Mouse (Mus musculus): ENCODE results near the gene Dact3. TPM values are rescaled to one million over a fixed set of nuclear protein-coding genes. Genes with fewer than 3 reads are reported as not detected.
A peak's percentile ranks its signal among the peaks of the same experiment; 100 is the strongest.

Dact3 gene
- polyA plus RNA-seq, 1 experiment from 2014 or later, result 5.1 TPM

DNA sequence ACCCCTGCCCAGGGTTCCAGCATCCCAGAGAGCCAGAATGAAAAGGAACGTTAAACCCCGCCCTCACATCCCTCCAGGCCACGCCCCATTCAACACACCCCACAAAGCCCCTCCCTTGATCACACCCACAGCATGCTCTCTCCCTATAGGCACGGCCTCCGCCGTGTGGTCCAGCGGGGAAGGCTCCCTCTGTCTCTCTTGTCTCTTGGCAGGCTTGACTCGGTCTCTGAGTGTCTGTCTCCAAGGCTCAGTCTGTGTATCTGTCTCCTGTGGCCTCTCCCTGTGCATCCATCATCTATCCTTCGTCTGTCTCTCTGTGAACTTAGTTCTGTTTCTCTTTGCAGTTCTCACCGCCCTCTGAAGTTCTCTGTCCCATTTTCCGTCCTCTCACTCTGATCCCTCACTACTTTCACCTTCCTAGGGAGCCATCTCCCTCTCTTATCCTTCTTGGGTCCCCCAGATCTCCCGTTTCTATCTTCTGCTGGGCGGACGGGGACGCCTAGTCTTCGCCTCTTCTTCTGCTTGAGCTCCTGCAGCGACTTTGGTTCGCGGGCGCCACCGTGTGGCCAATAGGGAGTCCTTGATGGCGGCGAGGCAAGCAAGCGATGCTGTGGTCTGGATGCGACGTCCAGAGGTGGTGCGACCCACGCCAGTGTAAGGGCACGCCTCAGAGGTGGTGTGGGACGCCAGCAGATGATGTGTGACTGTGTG, 16.7 kb downstream of the Dact3 start, which contains the start of gene Gng8:
Gene Gng8, plus strand, starts transcription at position 146 of the 711 bp plus-strand sequence.
- Histone ChIP-seq H3K4me1 (ENCODE audit: control insufficient read depth, insufficient read depth, low read length) (peaks cover 24% of the 10 kb centered on the region; the same call in 1 of the 2 replicates), H3K4me2 (replicated peaks; ENCODE audit: low read depth, low read length) (peak within 1 kb of the TSS; percentile 67), H3K27me3 (ENCODE audit: control insufficient read depth, insufficient read depth, low read length) (peaks cover 10% of the 10 kb centered on the region), H3K9me3 (ENCODE audit: control insufficient read depth, low read length) (no peaks in the 10 kb centered on the region), H3K4me3 (ENCODE audit: low read length) (peak within 1 kb of the TSS; percentile 35), H3K27ac (ENCODE audit: low read depth, low read length) (peak within 1 kb of the TSS; percentile 93), H3K36me3 (ENCODE audit: control insufficient read depth, insufficient read depth, low read length) (no peaks in the 10 kb centered on the region; the same call in 1 of the 2 replicates), H3K9ac (ENCODE audit: low read depth, low read length) (peak within 1 kb of the TSS; percentile 25; the same call in 1 of the 2 replicates)
- WGBS, result under 1% methylated on average over 30 of the region's 30 CpGs
- ATAC-seq (ENCODE audit: low FRiP score, low TSS enrichment), result peak; percentile 81

- H3K4me1 ChIP-seq (ENCODE audit: control insufficient read depth, insufficient read depth, low read length), result peaks cover 24% of the 10 kb centered on the region; the same call in 1 of the 2 replicates
Measured at GRCm38 (mm10) chr7:16892352-16892730, 17.2 kb downstream of the Dact3 start.

DNA sequence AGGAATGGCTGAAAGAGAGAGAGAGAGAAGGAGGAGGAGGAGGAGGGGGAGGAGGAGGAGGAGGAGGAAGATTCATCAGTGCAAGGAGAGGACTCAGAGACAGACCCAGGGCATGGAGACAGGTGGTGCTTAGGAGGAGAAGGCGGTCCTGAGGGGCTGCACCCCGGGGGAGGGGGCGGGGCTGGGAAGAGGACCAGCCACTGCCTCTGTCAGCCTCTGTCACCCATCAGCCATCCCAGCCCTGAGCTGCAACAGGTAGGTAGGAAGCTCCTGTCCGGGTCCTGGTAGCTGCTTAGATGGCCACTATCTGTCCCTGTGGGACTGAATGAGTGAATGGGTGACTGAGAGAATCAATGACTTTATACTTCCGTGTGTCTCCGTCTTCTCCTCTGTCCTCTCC, 18.5 kb downstream of the Dact3 start:
- ATAC-seq (ENCODE audit: low FRiP score, low TSS enrichment), result no peak
- no peak overlapping the region for H3K27ac ChIP-seq (ENCODE audit: low read depth, low read length)
- no peaks in the 10 kb centered on the region for H3K9me3 ChIP-seq (ENCODE audit: control insufficient read depth, low read length)
- no peaks in the 10 kb centered on the region for H3K36me3 ChIP-seq (ENCODE audit: control insufficient read depth, insufficient read depth, low read length)
- peaks cover 10% of the 10 kb centered on the region for H3K27me3 ChIP-seq (ENCODE audit: control insufficient read depth, insufficient read depth, low read length)
- peak overlapping the region; percentile 46; the same call in 1 of the 2 replicates for H3K4me2 ChIP-seq (replicated peaks; ENCODE audit: low read depth, low read length)
- no peak overlapping the region; the same call in 1 of the 2 replicates for H3K9ac ChIP-seq (ENCODE audit: low read depth, low read length)
- peaks cover 24% of the 10 kb centered on the region; the same call in 1 of the 2 replicates for H3K4me1 ChIP-seq (ENCODE audit: control insufficient read depth, insufficient read depth, low read length)
- WGBS, result 3% methylated on average over 5 of the region's 6 CpGs
- no peak overlapping the region for H3K4me3 ChIP-seq (ENCODE audit: low read length)

More at GRCm38 (mm10) chr7:16892352-16892730, 17.2 kb downstream of the Dact3 start:
- 39% methylated on average over 9 of the region's 9 CpGs for WGBS
- H3K27me3 ChIP-seq (ENCODE audit: control insufficient read depth, insufficient read depth, low read length), result peaks cover 10% of the 10 kb centered on the region
- 0 out of 2 replicates have a peak, but pooled peaks have one; percentile 0 for ATAC-seq (ENCODE audit: low FRiP score, low TSS enrichment)
- H3K4me3 ChIP-seq (ENCODE audit: low read length), result peak overlapping the region; percentile 35
- H3K27ac ChIP-seq (ENCODE audit: low read depth, low read length), result no peak overlapping the region
- peak overlapping the region; percentile 67 for H3K4me2 ChIP-seq (replicated peaks; ENCODE audit: low read depth, low read length)
- no peak overlapping the region for H3K9ac ChIP-seq (ENCODE audit: low read depth, low read length)
- H3K36me3 ChIP-seq (ENCODE audit: control insufficient read depth, insufficient read depth, low read length), result no peaks in the 10 kb centered on the region; the same call in 1 of the 2 replicates
- H3K9me3 ChIP-seq (ENCODE audit: control insufficient read depth, low read length), result no peaks in the 10 kb centered on the region

- H3K4me1 ChIP-seq (ENCODE audit: control insufficient read depth, insufficient read depth, low read length), result peaks cover 24% of the 10 kb centered on the region; the same call in 1 of the 2 replicates
- no peak overlapping the region; the same call in 1 of the 2 replicates for H3K4me3 ChIP-seq (ENCODE audit: low read length)
- WGBS, result 2% methylated on average over 4 of the region's 4 CpGs
- ATAC-seq (ENCODE audit: low FRiP score, low TSS enrichment), result no peak
- H3K36me3 ChIP-seq (ENCODE audit: control insufficient read depth, insufficient read depth, low read length), result no peaks in the 10 kb centered on the region
- H3K27me3 ChIP-seq (ENCODE audit: control insufficient read depth, insufficient read depth, low read length), result peaks cover 10% of the 10 kb centered on the region
- no peak overlapping the region for H3K9ac ChIP-seq (ENCODE audit: low read depth, low read length)
- H3K27ac ChIP-seq (ENCODE audit: low read depth, low read length), result no peak overlapping the region
- no peaks in the 10 kb centered on the region for H3K9me3 ChIP-seq (ENCODE audit: control insufficient read depth, low read length)
- H3K4me2 ChIP-seq (replicated peaks; ENCODE audit: low read depth, low read length), result peak overlapping the region; percentile 46; the same call in 1 of the 2 replicates
Measured at GRCm38 (mm10) chr7:16894279-16894678, 19.2 kb downstream of the Dact3 start.

DNA sequence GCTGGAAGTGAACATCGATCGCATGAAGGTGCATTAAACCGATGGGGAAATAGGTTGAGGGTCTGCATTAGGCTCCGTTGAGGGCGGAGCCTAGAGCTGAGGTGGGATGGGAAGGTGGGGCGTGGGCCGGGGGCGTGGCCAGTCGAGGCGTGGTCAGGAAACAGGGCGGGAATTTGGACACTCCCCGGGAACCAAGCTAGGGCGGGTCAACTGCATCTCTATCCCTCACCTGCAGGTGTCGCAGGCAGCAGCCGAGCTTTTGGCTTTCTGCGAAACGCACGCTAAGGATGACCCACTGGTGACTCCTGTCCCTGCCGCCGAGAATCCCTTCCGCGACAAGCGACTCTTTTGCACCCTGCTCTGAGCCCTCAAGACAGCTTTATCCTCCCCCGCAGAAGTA, 19.9 kb downstream of the Dact3 start:
- Histone ChIP-seq H3K27me3 (ENCODE audit: control insufficient read depth, insufficient read depth, low read length) (peaks cover 10% of the 10 kb centered on the region), H3K4me3 (ENCODE audit: low read length) (peak overlapping the region; percentile 28), H3K9me3 (ENCODE audit: control insufficient read depth, low read length) (no peaks in the 10 kb centered on the region), H3K27ac (ENCODE audit: low read depth, low read length) (no peak overlapping the region), H3K9ac (ENCODE audit: low read depth, low read length) (peak overlapping the region; percentile 44; the same call in 1 of the 2 replicates), H3K36me3 (ENCODE audit: control insufficient read depth, insufficient read depth, low read length) (no peaks in the 10 kb centered on the region), H3K4me2 (replicated peaks; ENCODE audit: low read depth, low read length) (peak overlapping the region; percentile 46), H3K4me1 (ENCODE audit: control insufficient read depth, insufficient read depth, low read length) (peaks cover 23% of the 10 kb centered on the region; the same call in 1 of the 2 replicates)
- peak; percentile 32 for ATAC-seq (ENCODE audit: low FRiP score, low TSS enrichment)
- whole genome bisulfite sequencing, result under 1% methylated on average over 24 of the region's 24 CpGs

GRCm38 (mm10) chr7:16895511-16895910, 20.4 kb downstream of the Dact3 start:
- H3K27ac ChIP-seq (ENCODE audit: low read depth, low read length), result no peak overlapping the region
- H3K9me3 ChIP-seq (ENCODE audit: control insufficient read depth, low read length), result no peaks in the 10 kb centered on the region
- peaks cover 10% of the 10 kb centered on the region for H3K27me3 ChIP-seq (ENCODE audit: control insufficient read depth, insufficient read depth, low read length)
- peaks cover 22% of the 10 kb centered on the region; the same call in 1 of the 2 replicates for H3K4me1 ChIP-seq (ENCODE audit: control insufficient read depth, insufficient read depth, low read length)
- peak overlapping the region; percentile 44 for H3K9ac ChIP-seq (ENCODE audit: low read depth, low read length)
- peak overlapping the region; percentile 46 for H3K4me2 ChIP-seq (replicated peaks; ENCODE audit: low read depth, low read length)
- ATAC-seq (ENCODE audit: low FRiP score, low TSS enrichment), result no peak
- no peaks in the 10 kb centered on the region for H3K36me3 ChIP-seq (ENCODE audit: control insufficient read depth, insufficient read depth, low read length)
- WGBS, result 24% methylated on average over 10 of the region's 10 CpGs
- peak overlapping the region; percentile 28 for H3K4me3 ChIP-seq (ENCODE audit: low read length)

- Histone ChIP-seq H3K27ac (ENCODE audit: low read depth, low read length) (no peak overlapping the region), H3K4me2 (replicated peaks; ENCODE audit: low read depth, low read length) (no peak overlapping the region), H3K9me3 (ENCODE audit: control insufficient read depth, low read length) (no peaks in the 10 kb centered on the region), H3K9ac (ENCODE audit: low read depth, low read length) (no peak overlapping the region), H3K4me1 (ENCODE audit: control insufficient read depth, insufficient read depth, low read length) (peaks cover 29% of the 10 kb centered on the region), H3K4me3 (ENCODE audit: low read length) (no peak overlapping the region), H3K36me3 (ENCODE audit: control insufficient read depth, insufficient read depth, low read length) (no peaks in the 10 kb centered on the region), H3K27me3 (ENCODE audit: control insufficient read depth, insufficient read depth, low read length) (no peaks in the 10 kb centered on the region)
- WGBS, result 28% methylated on average over 5 of the region's 5 CpGs
- ATAC-seq (ENCODE audit: low FRiP score, low TSS enrichment), result no peak
Measured at GRCm38 (mm10) chr7:16900526-16900925, 25.4 kb downstream of the Dact3 start.

- Histone ChIP-seq H3K27ac (ENCODE audit: low read depth, low read length) (no peak overlapping the region), H3K9me3 (ENCODE audit: control insufficient read depth, low read length) (no peaks in the 10 kb centered on the region), H3K27me3 (ENCODE audit: control insufficient read depth, insufficient read depth, low read length) (no peaks in the 10 kb centered on the region), H3K4me1 (ENCODE audit: control insufficient read depth, insufficient read depth, low read length) (peaks cover 49% of the 10 kb centered on the region), H3K4me2 (replicated peaks; ENCODE audit: low read depth, low read length) (no peak overlapping the region), H3K4me3 (ENCODE audit: low read length) (no peak overlapping the region), H3K9ac (ENCODE audit: low read depth, low read length) (no peak overlapping the region), H3K36me3 (ENCODE audit: control insufficient read depth, insufficient read depth, low read length) (no peaks in the 10 kb centered on the region)
- ATAC-seq (ENCODE audit: low FRiP score, low TSS enrichment), result no peak
- 91% methylated on average over 2 of the region's 2 CpGs for WGBS
Measured at GRCm38 (mm10) chr7:16903439-16903955, 28.4 kb downstream of the Dact3 start.
